Mouse (Mus musculus): ENCODE data around the gene Rpap2.

GRCm38 (mm10) chr5:107701658-107702057, 104.5 kb downstream of the Rpap2 start:
- TF ChIP-seq MYOG (IDR thresholded peaks at IDR 0.05; ENCODE audit: control insufficient read depth in 1 of 3, insufficient read depth in 1 of 3, insufficient read length in 2 of 3, low read depth in 2 of 3) (no peak), POLR2AphosphoS2 (IDR thresholded peaks at IDR 0.05; ENCODE audit: insufficient read length, low read depth) (no peak), POLR2A (IDR thresholded peaks at IDR 0.05; ENCODE audit: insufficient read length, low read depth) (no peak), CEBPB (IDR thresholded peaks at IDR 0.05; ENCODE audit: insufficient read depth, poor library complexity, severe bottlenecking) (no peak), E2F4 (IDR thresholded peaks at IDR 0.05; ENCODE audit: insufficient read depth) (no peak), REST (IDR thresholded peaks at IDR 0.05; ENCODE audit: insufficient read depth, insufficient read length) (no peak), USF1 (IDR thresholded peaks at IDR 0.05; ENCODE audit: low read depth) (no peak), MAX (IDR thresholded peaks at IDR 0.05; ENCODE audit: low read depth) (no peak), MYOD1 (IDR thresholded peaks at IDR 0.05; ENCODE audit: control insufficient read depth in 1 of 3, insufficient read length in 2 of 3, low read depth in 2 of 3) (no peak), TCF12 (IDR thresholded peaks at IDR 0.05; ENCODE audit: insufficient read depth, poor library complexity, severe bottlenecking) (no peak)

All from myocyte (in vitro differentiated cells).